Mouse (Mus musculus): ENCODE measurements at regions not wholly inside any gene's neighbourhood (a gene's known extent, or its start where the extent isn't known, plus 50 kb on each side); places are given as distances from the start of the nearest gene placed in this dataset.

DNA sequence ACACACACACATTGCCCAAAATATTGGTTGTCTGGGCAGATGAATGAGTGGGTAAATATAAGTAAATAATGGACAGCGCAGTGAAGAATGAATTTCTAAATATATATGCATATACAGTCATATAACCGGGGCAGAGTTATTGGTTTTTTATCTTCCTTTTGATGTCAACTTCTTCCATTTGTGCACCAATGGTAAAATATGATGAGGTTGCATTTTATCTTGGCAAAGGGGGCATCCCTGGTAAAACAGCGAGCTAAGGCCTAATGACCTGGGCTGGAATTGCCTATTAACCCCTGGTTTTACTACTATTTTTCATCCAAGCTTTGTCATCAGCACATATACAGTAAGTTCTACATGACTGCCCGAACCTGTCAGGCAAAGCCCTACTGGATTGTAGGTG is 253.2 kb downstream of the Epha4 start:
- no peak for DNase-seq (ENCODE audit: low read depth)

DNA sequence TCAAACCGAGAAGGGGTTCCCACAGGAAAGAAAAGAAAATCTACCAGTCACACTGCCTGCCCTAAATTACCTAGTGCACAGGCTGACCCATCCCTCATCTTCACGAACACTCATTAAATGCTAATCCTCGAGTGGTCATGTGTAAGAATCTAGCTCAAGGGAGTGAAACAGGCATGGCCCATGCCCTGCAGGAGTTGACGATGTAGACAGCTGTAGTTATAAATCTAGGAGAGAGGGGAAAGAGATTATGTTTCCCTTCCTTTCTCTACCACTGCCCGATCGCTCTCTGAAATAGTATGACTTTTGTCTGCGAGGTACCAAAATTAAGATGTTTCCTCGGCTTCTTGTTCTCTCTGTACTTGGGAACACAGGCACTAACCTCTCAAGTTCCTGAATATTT is 249.2 kb downstream of the Epha4 start:
- no peak for DNase-seq (ENCODE audit: low read depth)

DNA sequence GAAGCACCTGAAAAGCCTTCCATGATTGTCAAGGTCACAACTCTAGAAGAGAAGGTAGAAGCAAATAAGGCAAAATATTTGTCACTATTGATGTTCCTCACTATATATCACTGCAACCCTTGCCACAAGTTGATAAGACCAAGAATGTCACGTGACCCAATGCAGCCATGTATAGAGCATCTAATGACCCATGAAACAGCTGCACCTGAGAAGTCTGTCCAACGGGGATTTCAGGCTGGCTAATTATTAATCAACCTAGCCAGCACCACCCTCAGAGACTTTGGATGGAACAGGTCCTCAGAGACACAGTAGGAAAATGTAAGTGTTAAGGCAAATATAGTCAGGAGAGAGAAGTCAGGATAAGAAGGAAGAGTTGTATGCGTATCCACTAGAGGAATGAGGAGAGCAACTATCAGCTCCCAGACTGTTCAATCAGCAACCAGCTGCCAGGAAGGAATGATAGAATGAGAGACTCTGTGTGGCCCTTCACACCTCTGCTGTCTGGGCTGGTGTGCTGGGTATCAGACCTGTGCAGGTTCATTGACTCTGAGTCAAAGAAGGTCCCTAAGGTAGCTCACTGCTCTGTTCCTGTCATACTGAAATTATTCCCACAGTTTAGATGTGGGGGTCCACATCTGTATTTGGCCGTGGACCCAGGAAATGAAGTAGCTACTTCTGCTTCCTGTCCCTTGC is 247.4 kb downstream of the Epha4 start:
- DNase-seq (ENCODE audit: low read depth) = no peak

DNA sequence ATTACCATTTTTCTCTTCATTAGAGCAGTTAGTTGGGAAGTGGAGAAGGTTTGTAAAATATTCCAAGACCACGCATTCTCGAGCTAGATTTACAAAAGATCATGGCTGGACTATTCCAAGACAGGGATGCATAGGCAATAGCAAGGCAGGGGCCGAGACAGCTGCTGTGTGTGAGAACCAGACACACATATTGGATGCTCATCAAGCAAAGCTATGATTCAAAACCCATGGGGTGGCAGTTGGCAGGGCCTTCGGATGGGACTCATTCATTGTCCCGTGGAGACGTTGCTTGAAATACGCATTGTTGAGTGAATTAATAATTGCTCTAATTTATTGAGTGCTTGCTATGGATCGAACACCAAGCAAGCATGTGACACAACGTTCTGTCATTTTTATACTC is 239.6 kb downstream of the Epha4 start:
- DNase-seq (ENCODE audit: low read depth) = no peak

DNA sequence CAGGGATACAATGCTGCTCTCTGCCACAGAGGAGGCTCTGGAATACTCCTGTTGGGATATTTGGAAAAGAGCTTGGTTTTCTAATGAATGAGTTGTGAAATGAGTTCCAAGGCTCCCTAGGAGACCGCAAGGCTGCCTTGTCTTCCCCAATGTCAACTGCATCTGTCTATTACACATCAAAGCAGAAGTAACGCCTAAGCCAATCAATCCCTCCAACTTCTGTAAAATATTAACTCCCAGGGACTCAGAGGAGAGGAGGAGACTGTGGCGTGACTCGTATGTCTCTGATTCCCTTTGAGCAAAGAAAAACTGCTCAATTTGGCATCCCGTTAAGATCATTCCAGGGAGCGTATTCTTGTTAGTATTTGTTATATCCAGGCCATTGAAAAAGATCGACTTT is 235.3 kb downstream of the Epha4 start:
- DNase-seq (ENCODE audit: low read depth) = no peak

DNA sequence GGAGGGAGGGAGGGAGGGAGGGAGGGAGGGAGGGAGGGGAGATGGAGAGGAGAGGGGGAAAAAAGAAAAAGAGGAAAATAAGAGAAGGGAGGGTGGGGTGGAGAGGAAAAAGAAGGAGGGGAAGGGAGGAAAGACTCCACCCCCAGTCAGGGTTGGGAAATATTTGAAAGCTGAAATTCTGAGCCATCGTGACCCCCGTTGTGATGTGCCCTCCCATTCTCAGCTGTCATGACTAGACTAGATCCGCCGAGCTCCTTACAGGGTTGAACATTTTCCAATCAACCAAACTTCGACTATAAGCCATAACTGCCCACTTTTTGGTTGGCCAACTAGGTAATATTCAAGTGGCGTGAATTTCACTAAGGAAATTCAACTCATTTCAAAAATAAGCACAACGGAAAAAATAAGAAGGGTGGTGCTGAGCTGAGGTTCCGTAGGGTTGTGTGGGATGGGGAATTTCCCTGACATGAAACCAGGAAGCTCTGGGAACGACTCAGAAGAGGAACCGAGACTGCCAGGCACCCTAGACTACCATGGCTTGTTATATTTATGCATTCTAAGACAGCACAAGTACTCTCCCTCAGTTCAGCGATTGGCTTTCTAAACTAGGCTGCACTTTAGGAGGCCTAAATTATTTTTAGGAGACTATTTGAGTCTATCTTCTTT is 234.4 kb downstream of the Epha4 start:
- no peak for DNase-seq (ENCODE audit: low read depth)

DNA sequence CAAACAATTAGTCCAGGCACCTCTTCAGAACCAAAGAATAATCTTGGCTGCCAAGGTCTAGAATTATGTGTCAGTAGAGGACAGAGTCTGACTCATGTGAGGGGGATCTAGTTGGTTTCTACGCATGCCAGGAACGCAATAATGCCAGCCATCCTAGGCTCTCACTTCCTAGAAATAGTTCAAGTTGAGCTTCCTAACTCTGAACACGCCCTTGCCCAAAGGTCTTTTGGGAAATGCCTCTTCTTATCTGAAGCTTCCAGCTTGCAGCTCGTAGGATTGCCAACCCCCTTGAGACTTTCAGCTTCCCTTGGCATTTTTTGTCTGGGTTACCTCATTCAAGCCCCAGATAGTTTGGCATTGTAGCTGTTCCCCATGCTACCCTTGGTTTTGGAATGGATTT is 233.1 kb downstream of the Epha4 start:
- DNase-seq (ENCODE audit: low read depth) = no peak

DNA sequence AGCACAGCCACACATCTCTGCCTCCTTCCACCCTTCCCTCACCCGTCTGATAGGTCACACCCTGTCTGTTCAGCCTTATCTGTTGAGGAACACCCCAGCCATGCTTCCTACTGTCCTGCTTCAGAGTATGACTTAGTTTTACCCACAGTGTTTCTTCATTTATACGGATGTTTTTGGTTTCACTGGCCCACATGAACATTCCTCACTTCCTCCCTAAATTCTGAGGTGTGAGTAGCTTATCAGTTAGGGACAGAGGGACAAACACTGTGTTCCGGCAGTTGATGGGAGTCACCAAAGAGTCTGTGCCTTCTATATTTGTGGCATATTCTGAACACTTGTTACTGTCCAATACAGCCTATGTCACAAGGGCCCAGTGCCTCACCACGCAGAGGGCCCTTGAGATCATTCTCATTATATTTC is 216.2 kb downstream of the Epha4 start:
- DNase-seq (ENCODE audit: low read depth) = no peak

DNA sequence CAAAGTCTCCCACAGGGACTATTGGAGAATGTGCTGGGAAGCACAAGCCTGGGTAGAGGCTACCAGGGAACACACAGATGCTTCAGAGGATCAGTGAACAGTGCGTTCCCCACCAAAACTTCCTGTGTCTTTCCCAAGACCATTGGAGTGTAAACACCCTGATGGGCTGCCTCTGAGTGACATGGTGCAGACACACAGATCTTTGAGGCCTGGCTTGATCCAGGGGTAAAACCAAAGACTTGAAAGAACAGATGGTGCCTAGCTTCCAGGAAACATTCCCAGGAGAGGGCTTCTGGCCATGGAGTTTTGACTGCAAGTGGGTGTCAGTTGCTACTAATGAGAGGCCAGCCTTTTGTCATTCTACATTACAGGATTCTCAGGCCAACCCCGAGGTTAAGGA is 214.1 kb downstream of the Epha4 start:
- DNase-seq (ENCODE audit: low read depth) = no peak

DNA sequence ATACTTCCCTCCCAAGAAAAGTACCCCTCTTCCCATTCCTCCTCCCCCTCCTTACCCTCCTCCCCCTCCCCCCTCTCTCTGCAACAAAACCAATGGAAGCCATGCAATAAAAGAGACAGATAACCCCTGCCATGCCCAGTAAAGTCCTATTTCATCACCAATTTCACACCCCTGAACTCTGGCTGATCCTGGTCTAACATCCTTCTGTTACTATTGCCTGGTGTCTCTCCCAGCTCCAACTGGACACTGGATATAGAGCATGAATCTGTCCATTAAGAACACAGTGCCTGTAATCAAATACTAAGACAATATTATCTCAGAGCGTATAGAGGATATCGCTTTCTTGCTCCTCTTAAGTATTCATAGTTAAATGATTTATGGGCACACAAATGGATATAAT is 210.1 kb downstream of the Epha4 start:
- DNase-seq (ENCODE audit: low read depth) = no peak

DNA sequence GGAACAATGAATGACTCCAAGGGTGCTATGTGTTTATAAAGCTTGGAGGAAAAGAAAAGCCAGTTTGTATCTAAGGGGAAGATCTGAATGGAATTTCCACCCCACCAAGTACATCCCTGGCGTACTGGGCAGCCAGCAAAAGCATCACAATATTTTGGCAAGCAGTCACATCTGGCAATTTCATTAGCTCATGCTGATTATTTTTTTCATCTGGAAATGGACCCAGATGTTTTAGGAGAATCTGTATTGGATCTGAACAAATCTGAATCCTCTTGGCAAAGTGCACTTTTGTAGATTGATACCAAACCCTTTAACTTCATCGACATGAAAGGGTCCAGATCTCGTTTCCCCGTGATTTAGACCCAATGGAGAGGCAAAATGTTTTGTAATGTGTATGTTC is 207.1 kb downstream of the Epha4 start:
- no peak for DNase-seq (ENCODE audit: low read depth)

DNA sequence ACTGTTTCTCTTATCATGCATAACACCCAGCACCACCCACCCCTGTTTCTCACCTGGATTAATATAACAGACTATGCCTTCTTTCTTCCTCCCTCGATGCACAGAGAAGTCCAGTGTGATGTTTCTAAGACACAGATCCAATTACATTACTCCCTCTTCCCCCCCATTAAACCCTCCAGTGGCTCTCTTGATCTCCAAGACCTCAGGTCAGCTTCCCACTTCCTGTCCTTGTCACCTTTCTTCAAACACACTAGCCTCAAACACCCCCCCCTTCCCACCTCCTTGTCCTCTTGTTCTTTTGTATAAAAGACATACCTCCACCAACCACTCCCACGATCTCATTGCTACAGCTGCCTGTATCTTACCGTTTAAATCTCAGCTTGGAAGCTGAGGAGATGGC is 201.8 kb downstream of the Epha4 start:
- no peak for DNase-seq (ENCODE audit: low read depth)

DNA sequence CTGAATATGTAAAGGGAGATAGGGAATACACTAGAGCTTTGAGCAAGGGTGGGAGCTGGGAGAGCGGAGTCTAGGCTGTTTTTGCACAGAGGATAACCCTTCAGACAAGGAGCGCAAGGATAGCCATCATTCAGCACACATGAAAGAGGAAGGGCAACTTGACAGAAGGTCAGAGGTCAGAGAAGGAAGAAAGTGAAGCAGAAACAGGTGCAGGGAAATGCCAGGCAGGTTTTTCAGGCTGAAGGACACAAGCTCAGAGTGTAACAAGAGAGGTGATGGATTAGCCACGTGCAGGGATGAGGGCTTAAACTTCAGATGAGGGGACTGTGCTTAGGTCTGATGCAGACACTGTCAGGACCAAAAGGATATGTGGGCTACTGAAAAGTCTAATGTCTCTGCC is 199.5 kb downstream of the Epha4 start:
- no peak for DNase-seq (ENCODE audit: low read depth)

DNA sequence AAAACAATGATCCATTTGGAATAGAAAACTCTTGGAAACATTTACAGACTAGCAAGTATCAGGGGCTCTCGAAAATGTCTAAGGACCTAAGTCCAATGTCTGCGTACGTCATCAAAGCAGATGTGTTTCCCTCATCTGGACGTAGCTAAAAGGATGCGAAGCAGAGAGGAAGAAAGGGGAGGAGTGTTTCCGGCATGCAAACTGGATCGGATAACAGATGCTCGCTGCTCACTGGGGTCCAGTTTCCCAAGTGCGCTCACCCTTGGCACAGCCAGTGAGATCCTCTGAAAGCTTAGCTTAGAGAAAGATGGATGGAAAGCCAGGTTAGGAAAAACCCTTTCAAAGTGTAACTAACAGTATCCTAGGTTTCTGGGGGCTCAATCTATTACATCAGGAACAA is 198.7 kb downstream of the Epha4 start:
- DNase-seq (ENCODE audit: low read depth) = no peak
